Mouse (Mus musculus) CH12.LX (cell line): ENCODE results near the gene Fam107b. TPM values are rescaled to one million over a fixed set of nuclear protein-coding genes. Genes with fewer than 3 reads are reported as not detected.
A peak's percentile ranks its signal among the peaks of the same experiment; 100 is the strongest.

Source experiments
- DNase-seq: peaks from one replicate; pipeline ENCODE4 v3.0.0-alpha.2; 2013; ENCODE audit errors: extremely low read depth
- H3K27ac ChIP-seq: 2 replicates; pipeline ENCODE4 v1.5.1; 2012; ENCODE audit warnings: low read depth, mild to moderate bottlenecking, control low read depth, moderate library complexity; ENCODE audit not compliant: insufficient read depth
- H3K27me3 ChIP-seq: replicated peaks from 2 replicates; pipeline ENCODE3; 2012; ENCODE audit warnings: inconsistent platforms
- H3K36me3 ChIP-seq, 2 experiments: replicated peaks in 1 of 2; 2 replicates each; pipeline versions ENCODE3 to v1.6.1; 2012; ENCODE audit warnings: inconsistent platforms in 1 of 2, low read length in 1 of 2, mild to moderate bottlenecking in 1 of 2, mixed read lengths in 1 of 2, moderate library complexity in 1 of 2; ENCODE audit not compliant: control insufficient read depth in 1 of 2, insufficient read depth in 1 of 2
- H3K4me1 ChIP-seq, 2 experiments: 2 replicates each; pipeline ENCODE4 v1.6.1; 2012; ENCODE audit warnings: inconsistent platforms in 1 of 2, moderate library complexity in 1 of 2; ENCODE audit not compliant: insufficient read depth in 2 of 2, control insufficient read depth in 1 of 2
- H3K4me2 ChIP-seq: 2 replicates; pipeline ENCODE4 v1.6.1; 2012; ENCODE audit warnings: low read depth, mild to moderate bottlenecking, control low read depth; ENCODE audit not compliant: poor library complexity, insufficient read depth, severe bottlenecking
- H3K4me3 ChIP-seq, 3 experiments: fragments of 150-350 bp in 1 of 3; sonication (generic) in 1 of 3; replicated peaks in 1 of 3; 2 replicates each; pipeline versions ENCODE3 to v1.5.1; 2011 to 2012; ENCODE audit warnings: low read depth in 2 of 3, low read length in 2 of 3, mild to moderate bottlenecking in 2 of 3, moderate library complexity in 2 of 3, control low read depth in 1 of 3, improper control_type of control experiment in 1 of 3, inconsistent platforms in 1 of 3, mixed read lengths in 1 of 3; ENCODE audit not compliant: poor library complexity in 1 of 3
- H3K79me2 ChIP-seq: replicated peaks from 2 replicates; pipeline ENCODE4 v1.6.1; 2012; ENCODE audit warnings: mild to moderate bottlenecking, moderate library complexity; ENCODE audit not compliant: control insufficient read depth, poor library complexity, insufficient read depth, severe bottlenecking; ENCODE audit errors: extremely low read depth
- H3K9ac ChIP-seq: 2 replicates; pipeline ENCODE4 v1.6.1; 2012; ENCODE audit warnings: low read depth, mild to moderate bottlenecking, control low read depth, moderate library complexity; ENCODE audit not compliant: insufficient read depth
- H3K9me3 ChIP-seq: replicated peaks from 2 replicates; pipeline ENCODE3; 2012; ENCODE audit warnings: low read length, inconsistent platforms, mixed read lengths
- BHLHE40 ChIP-seq: IDR thresholded peaks from 2 replicates; pipeline ENCODE4 v1.6.1; 2011; ENCODE audit warnings: mild to moderate bottlenecking, low read depth, low read length, improper control_type of control experiment
- CTCF ChIP-seq, 2 experiments: IDR thresholded peaks in 1 of 2; conservative IDR thresholded peaks in 1 of 2; 2 replicates each; pipeline ENCODE4 v1.5.1; 2011 to 2012; ENCODE audit warnings: low read depth in 2 of 2, low read length in 2 of 2, improper control_type of control experiment in 1 of 2, inconsistent platforms in 1 of 2, mild to moderate bottlenecking in 1 of 2, moderate library complexity in 1 of 2
- ELF1 ChIP-seq: IDR thresholded peaks from 2 replicates; pipeline ENCODE4 v1.6.1; 2014; ENCODE audit warnings: low read depth, mild to moderate bottlenecking, inconsistent platforms, low read length, improper control_type of control experiment
- EP300 ChIP-seq: IDR thresholded peaks from 2 replicates; pipeline ENCODE4 v1.6.1; 2011; ENCODE audit warnings: low read length, improper control_type of control experiment
- ETS1 ChIP-seq: conservative IDR thresholded peaks from 2 replicates; pipeline ENCODE4 v1.6.1; 2012; ENCODE audit warnings: low read depth, mild to moderate bottlenecking, inconsistent platforms, low read length, improper control_type of control experiment, moderate library complexity
- GABPA ChIP-seq: IDR thresholded peaks from 2 replicates; pipeline ENCODE4 v1.6.1; 2012; ENCODE audit warnings: low read depth, low read length, improper control_type of control experiment, inconsistent platforms; ENCODE audit not compliant: insufficient replicate concordance
- KAT2A ChIP-seq: IDR thresholded peaks from 2 replicates; pipeline ENCODE4 v1.6.1; 2012; ENCODE audit warnings: low read length, improper control_type of control experiment, inconsistent platforms; ENCODE audit not compliant: insufficient replicate concordance
- MYC ChIP-seq: IDR thresholded peaks from 2 replicates; pipeline ENCODE4 v1.6.1; 2011; ENCODE audit warnings: low read depth, mild to moderate bottlenecking, improper control_type of control experiment, low read length
- RCOR1 ChIP-seq: conservative IDR thresholded peaks from 2 replicates; pipeline ENCODE4 v1.6.1; 2012; ENCODE audit warnings: low read depth, mild to moderate bottlenecking, inconsistent platforms, low read length, improper control_type of control experiment
- SMC3 ChIP-seq: IDR thresholded peaks from 2 replicates; pipeline ENCODE4 v1.6.1; 2011; ENCODE audit warnings: low read depth, low read length, improper control_type of control experiment
- USF2 ChIP-seq: conservative IDR thresholded peaks from 2 replicates; pipeline ENCODE4 v1.6.1; 2011; ENCODE audit warnings: low read depth, low read length, improper control_type of control experiment
- ZC3H11A ChIP-seq: IDR thresholded peaks from 2 replicates; pipeline ENCODE4 v1.6.1; 2012; ENCODE audit warnings: low read depth, mild to moderate bottlenecking, inconsistent platforms, low read length, improper control_type of control experiment
- ZKSCAN1 ChIP-seq: IDR thresholded peaks from 2 replicates; pipeline ENCODE4 v1.6.1; 2012; ENCODE audit warnings: low read depth, inconsistent platforms, low read length, improper control_type of control experiment, borderline replicate concordance
- dilution Hi-C: fragments of 300-500 bp; cut with MboI; formaldehyde crosslinking; loops from 2 replicates; pipeline ENCODE4 v1.14.3; 2020; ENCODE audit warnings: low sequenced_read_pairs; ENCODE audit not compliant: extremely low pct_unique_long_range_greater_than_20kb, extremely low pct_ligation_motif_present
- in situ Hi-C: fragments of 300-500 bp; cut with MboI; formaldehyde crosslinking; loops from 3 replicates; pipeline ENCODE4 v1.14.3; 2019; ENCODE audit warnings: low sequenced_read_pairs, low pct_ligation_motif_present, low pct_unique_long_range_greater_than_20kb, mixed read lengths
- polyA plus RNA-seq: library from polyadenylated mRNA; unstranded; fragments of >175 nt; gene quantifications from 2 replicates; pipeline ENCODE4 v1.2.1, GENCODE M21; 2012; ENCODE audit warnings: low read depth; ENCODE audit not compliant: insufficient read length
- total RNA-seq, 2 experiments: library from RNA; depleted of rRNA; stranded (reverse); fragments of 300-350 nt in 1 of 2; fragments of >200 nt in 1 of 2; gene quantifications; 2 replicates each; pipeline ENCODE4 v1.2.3; 2012 to 2014

The Fam107b gene
- total and polyA plus RNA-seq, 3 experiments = 42.6 to 113 (median 71.7) TPM

- Histone ChIP-seq H3K27me3 (no peaks in the 10 kb centered on the region), H3K36me3 (peaks cover 3 to 40% of the 10 kb centered on the region in 2 experiments), H3K9ac (no peak overlapping the region), H3K27ac (no peak overlapping the region), H3K9me3 (no peaks in the 10 kb centered on the region), H3K4me1 (peaks cover 37 to 97% of the 10 kb centered on the region in 2 experiments), H3K79me2 (peaks cover 38% of the 10 kb centered on the region), H3K4me3 (no peak overlapping the region), H3K4me2 (no peak overlapping the region)
- TF ChIP-seq BHLHE40 (no peak), GABPA (no peak), EP300 (no peak), USF2 (no peak), CTCF (conservative IDR thresholded peaks at IDR 0.05 in 1 of 2, IDR thresholded peaks at IDR 0.05 in 1 of 2; ENCODE audit: low read depth in 2 of 2, low read length in 2 of 2) (peak in 1 of 2 experiments; percentile 21; a peak in 2 of 4 replicates), SMC3 (peak; percentile 23), MYC (no peak)
- dilution Hi-C loops (no loop called here), in situ Hi-C loops (no loop called here)
- no peak for DNase-seq
These were observed 188.1 kb downstream of the Fam107b start for GRCm38 (mm10) chr2:3758406-3758805.

- no peak overlapping the region for H3K9ac ChIP-seq
- peaks cover 3 to 51% of the 10 kb centered on the region in 2 experiments for H3K36me3 ChIP-seq
- DNase-seq = no peak
- H3K4me2 ChIP-seq = no peak overlapping the region
- no peak overlapping the region for H3K27ac ChIP-seq
- dilution Hi-C loops (no loop called here), in situ Hi-C loops (loop anchor here (10.0 kb wide), 1 partner anchor 226 kb away; no protein-coding TSS in a partner anchor)
- no peaks in the 10 kb centered on the region for H3K27me3 ChIP-seq
- H3K79me2 ChIP-seq = peaks cover 44% of the 10 kb centered on the region
- H3K4me3 ChIP-seq = no peak overlapping the region
- H3K9me3 ChIP-seq = no peaks in the 10 kb centered on the region
- TF ChIP-seq ZKSCAN1 (no peak), ELF1 (no peak), SMC3 (no peak), ZC3H11A (no peak), RCOR1 (no peak), KAT2A (no peak), USF2 (no peak)
- peaks cover 26 to 95% of the 10 kb centered on the region in 2 experiments for H3K4me1 ChIP-seq
These were observed 190.0 kb downstream of the Fam107b start for GRCm38 (mm10) chr2:3760234-3760836.

GRCm38 (mm10) chr2:3764136-3764535, 193.8 kb downstream of the Fam107b start:
- in situ Hi-C loops = loop anchor here (10.0 kb wide), 1 partner anchor 229 kb away; no protein-coding TSS in a partner anchor
- no peak overlapping the region for H3K4me3 ChIP-seq
- H3K4me2 ChIP-seq = no peak overlapping the region
- dilution Hi-C loops = no loop called here
- H3K9ac ChIP-seq = no peak overlapping the region
- H3K27ac ChIP-seq = no peak overlapping the region
- peaks cover 15 to 69% of the 10 kb centered on the region in 2 experiments for H3K4me1 ChIP-seq
- no peak for DNase-seq
- H3K9me3 ChIP-seq = no peaks in the 10 kb centered on the region
- H3K36me3 ChIP-seq = peaks cover 0 to 48% of the 10 kb centered on the region in 2 experiments
- no peak for TF ChIP-seq SMC3
- TF ChIP-seq ETS1 = no peak
- H3K79me2 ChIP-seq = peaks cover 34% of the 10 kb centered on the region
- H3K27me3 ChIP-seq = no peaks in the 10 kb centered on the region
